Mouse (Mus musculus) left cerebral cortex, adult 9 months (tissue): ENCODE measurements around the gene Kif1c.

Experiments
- DNase-seq, 2 experiments: peaks; one replicate each; pipeline ENCODE4 v3.0.0; 2022; ENCODE audit warnings: low spot score in 2 of 2

Kif1c gene

GRCm38 (mm10) chr11:70667271-70668150, 32.8 kb upstream of the Kif1c start:
- no peak for DNase-seq

DNA sequence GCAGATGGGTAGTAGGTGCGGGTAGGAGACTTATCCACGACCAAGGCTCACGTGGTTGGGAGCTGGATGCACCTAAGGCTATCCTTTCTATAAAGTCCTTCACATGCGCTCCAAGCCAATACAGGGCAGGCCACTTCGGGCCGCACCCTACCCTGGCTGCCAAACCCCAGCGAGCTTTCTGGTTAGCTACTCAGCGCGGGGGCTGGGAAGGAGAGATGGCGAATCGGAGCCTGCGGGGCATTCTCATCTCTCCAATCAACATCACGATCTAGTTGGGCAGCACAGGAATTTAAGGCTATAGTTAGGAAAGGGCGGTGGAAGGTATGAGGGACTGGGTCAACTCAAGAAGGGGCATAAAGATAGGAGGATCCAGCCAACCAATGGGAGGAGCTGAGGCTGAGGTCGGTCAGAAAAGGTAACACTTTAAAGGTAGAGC, 32.0 kb upstream of the Kif1c start:
- no peak for DNase-seq

- DNase-seq: peak; percentile 99
These were observed 31.4 kb upstream of the Kif1c start, which contains the start of gene Spag7 for GRCm38 (mm10) chr11:70668771-70669505. Gene Spag7 (minus strand): TSS chr11:70669416.

DNA sequence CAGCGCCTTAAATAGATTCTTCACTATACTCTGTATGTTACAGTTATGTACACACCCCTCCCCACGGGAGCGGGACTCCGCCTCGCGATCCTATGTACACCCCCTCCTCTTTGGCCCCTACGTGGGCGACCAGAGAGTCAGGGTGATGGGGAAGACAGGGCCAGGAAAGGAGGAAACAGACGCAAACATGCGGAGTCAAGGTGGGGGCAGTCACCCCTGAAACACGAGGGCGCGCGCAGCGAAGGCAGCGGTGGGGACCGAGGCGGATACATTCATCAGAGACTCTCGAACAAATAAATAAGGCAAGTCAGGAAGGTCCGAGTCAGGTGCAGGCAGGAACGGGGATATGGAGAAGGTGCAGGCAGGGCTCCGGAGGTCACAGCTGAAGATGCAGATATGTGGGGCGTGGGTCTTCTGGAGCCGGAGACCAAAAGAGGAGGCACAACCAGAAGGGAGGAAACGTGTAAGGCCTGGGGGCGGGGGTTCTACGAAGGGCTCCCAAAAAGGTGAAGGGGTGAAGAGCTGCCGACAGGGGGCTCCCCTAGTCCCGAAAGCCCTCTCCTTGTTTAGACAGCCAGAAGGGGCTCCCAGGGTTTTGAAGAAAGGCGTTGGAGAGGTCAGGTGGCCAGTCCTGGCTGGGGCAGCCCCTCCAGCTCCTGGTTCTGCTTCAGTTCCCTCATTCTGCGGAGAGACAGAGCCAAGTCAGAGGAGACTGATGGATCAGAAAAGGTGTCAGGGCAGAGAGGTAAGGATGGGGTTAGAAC, 30.6 kb upstream of the Kif1c start:
- DNase-seq: peak in 1 of 2 experiments; percentile 78

GRCm38 (mm10) chr11:70670483-70670882, 29.9 kb upstream of the Kif1c start:
- DNase-seq: peak in 1 of 2 experiments; percentile 30

GRCm38 (mm10) chr11:70671333-70672047, 28.9 kb upstream of the Kif1c start:
- DNase-seq: no peak

DNA sequence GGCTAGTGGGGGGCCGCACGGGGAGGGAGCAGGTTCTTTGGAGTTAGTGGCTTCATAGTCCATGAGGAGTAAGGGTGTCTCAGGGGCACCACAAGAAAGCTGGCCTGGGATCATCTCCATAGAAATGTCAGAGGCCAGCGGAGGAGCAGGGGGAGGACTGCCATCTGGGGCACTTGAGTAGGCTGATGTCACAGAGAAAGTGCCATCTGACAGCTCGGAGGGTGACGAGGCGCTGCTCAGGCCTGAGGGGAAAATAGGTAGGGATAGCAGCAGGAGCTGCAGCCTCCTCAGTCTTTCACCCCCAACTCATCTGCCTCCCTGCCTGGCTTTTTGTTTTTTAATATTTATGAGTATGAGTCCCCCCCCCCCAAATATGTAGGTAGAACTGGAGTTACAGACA, 26.3 kb upstream of the Kif1c start:
- no peak for DNase-seq

GRCm38 (mm10) chr11:70674501-70674900, 25.8 kb upstream of the Kif1c start:
- DNase-seq: no peak

- DNase-seq: no peak
These were observed 22.3 kb upstream of the Kif1c start for GRCm38 (mm10) chr11:70678092-70678491.

DNA sequence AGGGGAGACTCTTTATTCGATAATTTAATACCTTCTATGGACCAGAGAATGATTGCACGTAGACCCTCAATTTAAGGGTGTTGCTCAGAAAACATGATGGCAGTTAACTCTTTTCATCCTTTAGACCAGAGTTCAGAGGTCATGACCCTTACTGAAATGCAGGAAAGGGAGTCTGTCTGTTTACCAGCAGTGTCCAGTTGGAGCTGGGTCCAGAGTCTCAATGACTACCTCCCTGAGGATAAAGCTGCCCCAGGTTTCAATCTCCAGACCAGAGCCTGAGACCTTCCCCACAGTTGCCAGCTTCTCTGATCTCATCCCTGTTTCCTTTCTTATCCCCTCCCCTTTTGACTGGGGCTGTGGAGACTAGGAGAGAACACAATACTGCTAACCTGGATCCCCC, 21.8 kb upstream of the Kif1c start:
- no peak for DNase-seq

- DNase-seq: no peak
These were observed 21.0 kb upstream of the Kif1c start for GRCm38 (mm10) chr11:70679361-70679760.

GRCm38 (mm10) chr11:70679894-70680293, 20.5 kb upstream of the Kif1c start:
- DNase-seq: peak in 1 of 2 experiments; percentile 33

- no peak for DNase-seq
These were observed 19.2 kb upstream of the Kif1c start for GRCm38 (mm10) chr11:70681170-70681569.

DNA sequence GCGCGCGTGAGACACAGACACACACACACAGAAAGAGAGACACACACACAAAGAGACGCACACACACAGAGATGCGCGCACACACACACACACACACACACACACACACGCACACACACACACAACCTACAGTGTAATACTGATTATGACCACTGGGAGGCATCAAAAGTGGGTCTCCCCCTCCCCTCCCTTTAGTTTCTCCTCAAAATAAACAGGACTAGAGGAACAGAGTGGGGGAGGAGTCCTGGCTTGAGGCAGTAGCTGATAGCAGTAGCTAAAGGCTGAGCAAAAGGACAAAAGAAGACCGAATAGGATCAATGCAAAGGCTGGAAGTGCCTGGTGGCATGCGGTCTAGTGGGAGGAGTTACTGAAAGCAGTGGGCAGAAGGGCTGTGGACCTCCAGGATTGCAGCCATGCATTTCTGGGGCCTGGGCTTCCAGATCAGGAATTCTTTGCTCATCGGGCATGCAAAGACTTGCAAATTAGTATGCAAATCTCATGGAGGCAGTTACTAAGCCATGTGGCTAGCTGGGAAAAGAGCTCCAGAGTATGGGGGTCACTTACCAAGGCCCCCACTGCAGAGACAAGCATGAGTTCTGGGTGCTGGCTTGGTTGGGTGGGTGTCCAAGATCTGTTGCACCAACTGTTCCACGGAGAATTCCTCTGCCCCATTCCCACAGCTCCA, 18.3 kb upstream of the Kif1c start:
- DNase-seq: peak in 1 of 2 experiments; percentile 47

- DNase-seq: no peak
These were observed 16.7 kb upstream of the Kif1c start for GRCm38 (mm10) chr11:70683640-70684039.

GRCm38 (mm10) chr11:70686901-70687566, 13.3 kb upstream of the Kif1c start:
- peak; percentile 44 to 78 for DNase-seq

- DNase-seq: peak; percentile 55 to 85
These were observed 12.6 kb upstream of the Kif1c start, which contains the start of gene Camta2 for GRCm38 (mm10) chr11:70687601-70688199. Gene Camta2 (minus strand): TSS chr11:70688105.

DNA sequence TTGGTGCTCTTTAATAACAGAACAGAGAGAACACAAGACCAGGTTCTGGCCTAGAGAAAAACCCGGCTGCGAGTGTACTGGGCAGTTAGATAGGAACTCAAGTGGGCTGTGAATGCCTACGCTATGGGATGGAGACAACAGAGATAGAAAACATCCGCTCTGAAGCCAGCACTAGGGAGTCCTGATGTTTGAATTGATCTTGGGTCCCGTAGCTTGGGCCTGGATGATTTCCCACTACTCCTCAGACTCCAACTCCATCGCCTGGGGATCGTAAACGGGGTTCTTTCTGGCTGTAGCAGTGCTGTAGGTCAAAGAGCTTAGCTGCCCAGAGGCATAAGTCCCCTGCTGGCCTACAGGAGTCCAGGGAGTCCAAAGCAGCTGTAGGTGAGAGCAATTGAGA, 12.0 kb upstream of the Kif1c start:
- no peak for DNase-seq

DNA sequence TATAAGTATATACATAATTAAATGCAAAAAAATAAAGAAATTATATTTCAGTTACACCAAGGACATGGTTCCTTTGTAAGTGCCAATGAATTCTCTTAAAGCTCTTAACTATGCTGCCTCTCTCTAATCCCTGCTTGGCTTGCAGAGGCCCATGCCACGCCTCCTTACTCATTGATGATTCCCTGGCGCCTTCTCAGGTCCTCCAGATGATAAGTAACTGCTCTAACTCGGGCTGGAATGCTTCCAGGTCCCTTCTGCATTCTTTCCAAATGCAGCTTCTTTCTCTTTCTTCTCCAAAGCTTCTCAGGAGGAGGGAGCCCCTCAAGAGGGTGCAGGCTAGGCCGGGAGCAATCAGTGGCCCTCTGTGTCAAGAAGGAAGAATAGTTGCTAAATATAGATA, 10.8 kb upstream of the Kif1c start:
- no peak for DNase-seq

- DNase-seq: no peak
These were observed 6.8 kb upstream of the Kif1c start for GRCm38 (mm10) chr11:70693504-70693903.
